Mouse (Mus musculus) right cerebral cortex, postnatal 25 days (tissue): Measurements from ENCODE around the gene Dusp3.

Experiments
- DNase-seq: peaks from one replicate; pipeline ENCODE4 v3.0.0; 2022

The Dusp3 gene

GRCm38 (mm10) chr11:101974181-101974580 is 12.6 kb downstream of the Dusp3 start:
- no peak for DNase-seq

GRCm38 (mm10) chr11:101973496-101973895 is 13.3 kb downstream of the Dusp3 start:
- DNase-seq, result no peak

GRCm38 (mm10) chr11:101972651-101973050 is 14.2 kb downstream of the Dusp3 start:
- DNase-seq, result no peak

- DNase-seq, result no peak
These were observed 14.7 kb downstream of the Dusp3 start for GRCm38 (mm10) chr11:101972097-101972496.

- DNase-seq, result no peak
These were observed 15.4 kb downstream of the Dusp3 start for GRCm38 (mm10) chr11:101971410-101971809.

GRCm38 (mm10) chr11:101969835-101970234 is 17.0 kb downstream of the Dusp3 start:
- no peak for DNase-seq

- DNase-seq, result peak; percentile 79
These were observed 18.0 kb downstream of the Dusp3 start for GRCm38 (mm10) chr11:101968791-101969190.

- no peak for DNase-seq
These were observed 18.5 kb downstream of the Dusp3 start for GRCm38 (mm10) chr11:101968311-101968710.

GRCm38 (mm10) chr11:101966965-101967614 is 19.7 kb downstream of the Dusp3 start, which contains the start of gene Sost:
Gene Sost, minus strand, starts transcription at chr11:101967015.
- no peak for DNase-seq

GRCm38 (mm10) chr11:101965553-101965952 is 21.3 kb downstream of the Dusp3 start:
- no peak for DNase-seq

GRCm38 (mm10) chr11:101964647-101965046 is 22.2 kb downstream of the Dusp3 start:
- no peak for DNase-seq

GRCm38 (mm10) chr11:101963473-101964291 is 23.1 kb downstream of the Dusp3 start:
- no peak for DNase-seq

- no peak for DNase-seq
These were observed 23.8 kb downstream of the Dusp3 start for GRCm38 (mm10) chr11:101963043-101963442.

- DNase-seq, result no peak
These were observed 29.3 kb downstream of the Dusp3 start for GRCm38 (mm10) chr11:101957476-101957875.

- no peak for DNase-seq
These were observed 33.4 kb downstream of the Dusp3 start for GRCm38 (mm10) chr11:101953441-101953840.

- DNase-seq, result no peak
These were observed 34.1 kb downstream of the Dusp3 start for GRCm38 (mm10) chr11:101952541-101953341.

GRCm38 (mm10) chr11:101950021-101950420 is 36.8 kb downstream of the Dusp3 start:
- no peak for DNase-seq

GRCm38 (mm10) chr11:101946525-101946924 is 40.3 kb downstream of the Dusp3 start:
- no peak for DNase-seq

- DNase-seq, result no peak
These were observed 43.8 kb downstream of the Dusp3 start for GRCm38 (mm10) chr11:101943055-101943454.

GRCm38 (mm10) chr11:101937108-101937507 is 49.7 kb downstream of the Dusp3 start:
- no peak for DNase-seq

- no peak for DNase-seq
These were observed 50.4 kb downstream of the Dusp3 start for GRCm38 (mm10) chr11:101936421-101936820.

- DNase-seq, result no peak
These were observed 51.1 kb downstream of the Dusp3 start for GRCm38 (mm10) chr11:101935743-101936142.

- DNase-seq, result no peak
These were observed 54.8 kb downstream of the Dusp3 start for GRCm38 (mm10) chr11:101931978-101932377.
